Mouse (Mus musculus) heart, postnatal 14 days (tissue): ENCODE data around the gene Pi16. TPM values are rescaled to one million over a fixed set of nuclear protein-coding genes. Genes with fewer than 3 reads are reported as not detected.
A peak's percentile ranks its signal among the peaks of the same experiment; 100 is the strongest.
"Not testable (repeated sequence)": the region's sequence is repeated elsewhere in the genome, so short reads cannot be mapped to it uniquely, and the experiment has no call there.

Source experiments
- DNase-seq, 2 experiments: peaks; one replicate each; pipeline ENCODE4 v3.0.0; 2021 to 2022
- intact Hi-C: fragments of 180-260 bp; cut with DNase I; formaldehyde crosslinking; loops from one replicate; pipeline ENCODE4 v1.15.1; 2025
- total RNA-seq, 2 experiments: library from RNA; stranded (reverse); gene quantifications; 2 replicates each; pipeline ENCODE4 v1.2.3; 2021

Gene Pi16
- total RNA-seq, 2 experiments from 2014 or later, result 34.3 to 47.8 TPM

DNA sequence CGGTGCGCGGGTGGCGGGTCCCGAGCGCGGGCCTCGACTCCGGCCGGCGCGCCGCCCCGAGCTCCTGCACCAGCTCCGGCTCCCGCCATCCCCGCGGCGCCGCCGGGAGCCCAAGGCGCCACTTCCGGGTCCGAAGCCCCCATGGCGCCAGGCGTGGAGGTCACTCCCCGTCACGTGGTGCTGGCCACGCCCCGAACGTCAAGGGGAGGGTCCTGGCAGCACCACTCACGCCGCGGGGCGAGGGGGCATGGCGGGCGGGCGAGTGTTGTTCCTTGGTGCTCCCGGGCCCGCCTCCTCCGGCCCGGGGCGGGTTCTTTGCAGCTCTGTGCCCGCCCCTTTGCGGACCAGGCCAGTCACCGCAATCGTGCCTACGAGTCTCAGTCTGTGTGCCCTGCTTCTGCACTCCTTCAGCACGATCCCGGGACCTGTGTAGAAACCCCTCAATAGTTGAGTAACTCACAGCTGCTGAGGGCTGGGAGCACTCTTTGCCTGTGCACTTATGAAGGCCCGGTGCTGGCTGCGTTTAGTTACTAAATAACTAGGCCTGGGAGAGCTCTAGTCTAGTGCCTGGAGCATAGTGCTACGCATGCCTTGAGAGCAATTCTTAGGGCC, 30.3 kb downstream of the Pi16 start, which contains the start of gene Mtch1:
Gene Mtch1, minus strand, starts transcription at position 290 of the 612 bp plus-strand sequence.
- intact Hi-C loops, result no loop called here
- DNase-seq, result peak; percentile 100

DNA sequence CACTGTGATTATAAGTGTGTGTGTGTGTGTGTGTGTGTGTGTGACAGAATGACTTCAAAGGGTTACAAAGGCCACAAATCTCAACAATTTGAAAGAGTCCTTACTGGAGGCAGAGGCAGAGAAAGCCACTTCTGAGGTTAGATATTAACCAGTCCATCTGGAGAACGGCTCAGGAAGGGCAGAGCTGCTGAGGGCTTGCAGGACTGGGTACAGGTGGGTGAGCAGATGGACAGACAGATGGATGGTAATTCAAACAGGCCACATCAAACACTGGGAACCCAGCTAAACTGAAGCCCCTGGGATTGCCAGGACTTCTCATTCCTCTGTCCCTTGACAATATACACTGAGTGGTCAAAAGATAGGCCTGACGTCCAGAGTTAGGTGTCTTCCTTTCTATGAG, 31.5 kb downstream of the Pi16 start:
- no peak for DNase-seq
- intact Hi-C loops, result no loop called here

DNA sequence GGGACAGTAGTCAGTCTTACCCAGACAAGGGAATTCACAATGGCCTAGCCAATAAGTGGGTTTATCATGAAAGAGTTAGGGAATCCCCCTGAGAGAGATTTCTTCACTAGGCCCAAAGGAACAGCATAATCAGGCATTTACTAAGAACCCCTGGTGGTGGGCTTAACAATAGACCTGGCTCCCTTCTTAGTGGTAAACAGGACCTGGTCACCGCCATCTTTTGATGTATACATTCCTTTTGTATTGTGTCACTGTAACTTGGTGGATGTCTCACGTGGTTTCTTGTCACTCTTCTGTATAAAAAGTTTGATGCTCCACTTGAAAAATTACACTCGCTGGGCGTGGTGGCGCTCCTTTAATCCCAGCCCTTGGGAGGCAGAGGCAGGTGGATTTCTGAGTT, 33.6 kb downstream of the Pi16 start:
- DNase-seq, intact Hi-C loops: not testable (repeated sequence)

DNA sequence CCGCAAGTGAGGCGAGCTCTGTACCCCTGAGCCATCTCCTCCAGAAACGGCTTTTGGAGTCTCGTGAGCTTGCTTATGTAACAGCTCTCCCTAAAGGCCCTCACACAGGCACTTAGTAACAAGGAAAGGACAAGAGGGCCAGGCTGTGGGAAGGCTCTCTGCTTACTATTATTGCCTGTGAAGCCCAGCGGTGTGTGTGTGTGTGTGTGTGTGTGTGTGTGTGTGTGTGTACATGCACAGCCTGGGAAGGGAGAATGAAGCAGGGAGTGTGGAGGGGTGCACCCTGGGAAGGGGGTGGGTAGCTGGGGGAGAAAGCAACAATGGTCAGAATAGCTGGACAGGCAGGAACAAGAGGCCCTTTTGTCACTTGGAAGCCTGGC, 38.0 kb downstream of the Pi16 start:
- intact Hi-C loops, result no loop called here
- DNase-seq, result peak in 1 of 2 experiments; percentile 43

DNA sequence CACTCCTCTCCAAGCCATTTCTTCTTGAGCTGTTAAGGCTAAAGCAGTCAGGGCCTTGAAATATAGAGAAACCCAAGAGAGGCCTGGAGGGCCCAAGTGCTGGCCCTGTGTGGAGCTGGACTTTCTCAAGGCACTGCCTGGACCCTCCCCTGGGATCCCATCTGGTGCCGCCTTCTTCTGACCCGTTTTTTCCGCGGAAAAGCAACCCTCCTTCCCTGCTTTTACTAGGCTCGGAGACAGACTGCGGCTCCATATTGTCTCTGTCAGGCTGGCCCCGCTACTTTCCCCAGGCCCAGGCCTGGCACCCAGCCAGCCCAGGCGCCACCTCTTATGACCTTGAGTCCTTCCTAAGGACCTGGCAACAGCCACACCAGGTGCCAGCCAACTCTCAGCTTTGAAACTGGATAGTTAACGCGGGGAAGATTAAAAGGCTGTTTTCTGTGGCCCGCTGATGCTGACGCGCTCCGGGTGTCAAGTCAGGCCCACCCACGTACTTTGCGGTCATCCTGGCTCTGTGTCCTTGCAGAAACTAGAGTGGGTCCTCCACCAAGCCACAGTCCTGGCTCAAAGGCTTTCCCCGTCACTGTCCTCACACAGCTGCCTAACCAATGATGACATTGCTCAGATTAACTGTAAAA, 38.5 kb downstream of the Pi16 start:
- intact Hi-C loops, result no loop called here
- peak; percentile 83 to 87 for DNase-seq

DNA sequence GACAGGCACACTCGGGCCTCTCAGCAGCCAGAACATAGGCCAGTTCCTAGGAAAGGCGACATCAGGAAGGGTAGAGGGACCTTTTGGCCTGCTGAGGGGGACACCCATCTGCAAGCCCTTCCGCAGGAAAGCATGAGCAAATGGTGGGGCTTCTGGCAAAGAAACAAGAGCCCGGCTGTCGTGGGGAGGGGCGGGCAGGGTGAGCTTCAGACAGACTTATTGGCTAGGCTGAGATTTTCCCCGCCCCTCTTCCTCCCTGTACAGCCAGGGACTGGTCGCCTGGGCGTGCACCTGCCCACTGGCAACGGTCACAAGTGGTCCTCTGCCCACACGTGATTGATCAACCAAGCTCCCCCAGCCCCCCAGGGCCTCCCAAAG, 39.0 kb downstream of the Pi16 start:
- DNase-seq, result peak; percentile 80 to 87
- intact Hi-C loops, result no loop called here

DNA sequence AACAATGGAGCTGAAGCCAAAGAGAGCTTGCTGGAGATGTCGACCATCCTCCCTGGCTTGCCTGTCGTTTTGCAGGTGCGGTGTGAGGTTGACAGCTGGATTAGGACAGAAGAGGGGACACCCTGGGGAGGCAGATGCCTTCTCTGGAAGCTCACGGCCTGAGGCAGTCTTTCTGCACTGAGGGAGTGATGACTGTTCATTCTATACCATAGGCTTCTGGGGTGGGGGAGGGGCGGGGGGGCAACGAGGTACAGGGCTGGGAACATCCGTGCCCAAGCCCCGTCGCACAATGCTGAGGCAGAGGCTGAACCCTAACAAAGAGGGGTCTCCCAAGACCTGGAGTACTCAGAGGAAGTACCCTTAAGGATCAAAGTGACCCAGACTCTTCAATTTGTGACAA, 39.4 kb downstream of the Pi16 start:
- intact Hi-C loops, result no loop called here
- DNase-seq, result no peak

DNA sequence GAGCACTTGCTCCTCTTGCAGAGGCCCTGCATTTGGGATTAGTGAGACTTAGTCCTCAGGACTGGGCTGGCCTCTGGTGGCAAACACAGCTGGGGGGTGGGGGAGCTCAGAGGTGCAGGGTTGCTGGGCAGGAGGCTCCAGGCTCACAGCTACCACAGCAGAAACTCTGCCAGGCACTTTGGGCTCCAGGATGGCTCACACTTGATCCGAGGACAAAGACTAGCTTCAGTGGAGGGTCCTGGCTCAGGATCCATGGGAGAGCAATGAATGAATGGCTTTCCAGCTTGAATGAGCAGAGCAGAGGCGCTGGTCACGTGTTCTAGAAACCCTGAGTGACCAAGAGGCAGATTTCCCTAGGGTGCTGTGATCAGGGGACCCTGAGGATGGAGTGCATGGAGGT, 41.4 kb downstream of the Pi16 start:
- intact Hi-C loops, result no loop called here
- no peak for DNase-seq

DNA sequence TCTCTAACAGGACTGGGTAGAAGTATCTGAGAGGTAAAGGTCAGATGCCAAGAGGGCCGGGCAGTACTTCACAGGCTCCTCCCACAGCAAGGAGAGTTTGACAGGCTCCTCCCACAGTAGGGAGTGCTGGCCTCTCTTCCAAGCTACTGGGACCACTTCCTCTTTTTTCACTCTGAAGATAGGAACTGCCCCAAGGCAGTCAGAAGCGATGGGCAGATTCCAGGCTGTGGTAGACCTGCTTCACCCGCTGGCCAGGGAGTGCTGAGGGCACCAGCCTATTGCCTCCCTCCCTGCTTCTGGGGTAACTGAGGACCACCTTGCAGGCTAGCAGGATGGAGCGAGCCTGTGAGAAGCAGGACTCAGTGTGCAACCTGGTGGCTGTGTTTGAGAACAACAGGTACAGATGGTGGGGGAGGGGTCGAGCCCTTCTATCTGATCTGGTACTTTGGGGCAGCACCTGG, 43.3 kb downstream of the Pi16 start, which contains the start of gene Fgd2:
Gene Fgd2, plus strand, starts transcription at position 154 of the 461 bp plus-strand sequence.
- DNase-seq, result no peak
- intact Hi-C loops, result no loop called here

DNA sequence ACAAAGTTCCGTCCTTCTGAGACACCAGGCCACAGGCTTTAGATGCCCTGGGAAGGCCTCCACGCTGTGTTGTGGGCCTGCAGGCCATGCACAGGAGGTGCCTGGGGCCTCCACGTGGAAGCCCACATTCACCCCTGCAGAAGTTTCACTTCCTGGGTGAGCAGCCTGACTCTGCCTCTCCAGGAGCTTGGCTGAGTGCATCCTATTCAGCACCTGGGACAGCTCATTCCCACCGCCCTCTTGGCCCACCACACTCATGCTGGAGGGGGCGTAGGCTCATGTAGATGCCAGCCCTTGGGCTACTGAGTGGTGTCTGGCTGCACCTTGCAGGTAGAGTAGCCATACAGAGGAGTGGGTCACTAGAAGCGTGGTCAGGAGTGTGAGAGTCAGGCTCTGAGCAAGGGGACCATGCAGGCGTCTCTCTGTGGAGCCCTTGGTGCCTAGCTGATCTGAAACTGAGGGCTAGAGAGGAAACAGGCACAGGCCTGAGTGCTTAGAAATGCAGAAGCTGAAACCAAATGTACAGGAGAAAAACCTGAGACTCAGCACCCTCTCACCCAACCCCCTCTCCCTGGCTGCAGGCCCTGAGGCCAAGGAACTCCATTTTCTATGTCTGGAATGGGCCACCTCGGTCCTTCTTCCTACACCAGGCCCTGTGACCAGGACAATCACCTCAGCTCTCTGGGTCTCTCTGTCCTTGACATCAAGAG, 44.7 kb downstream of the Pi16 start:
- intact Hi-C loops, result no loop called here
- DNase-seq, result no peak

DNA sequence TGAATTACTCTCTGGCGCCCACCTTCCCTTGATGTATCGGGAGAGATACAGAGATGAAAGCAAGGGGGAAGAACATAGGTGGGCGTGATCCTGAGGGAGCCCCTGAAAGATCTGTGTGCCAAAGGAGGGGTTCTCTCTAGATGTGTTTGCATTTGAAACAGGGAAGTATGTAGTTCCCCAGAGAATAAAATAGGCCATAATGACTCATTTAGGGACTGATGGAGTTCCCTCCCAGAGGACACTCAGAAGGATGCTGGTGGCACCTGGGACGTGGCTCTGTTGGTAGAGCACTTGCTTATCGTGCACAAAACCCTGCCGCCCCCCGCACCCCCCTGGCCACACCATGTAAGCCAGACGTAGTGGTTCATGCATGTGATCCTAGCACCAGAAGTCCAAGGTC, 45.6 kb downstream of the Pi16 start:
- DNase-seq, result no peak
- intact Hi-C loops, result no loop called here

DNA sequence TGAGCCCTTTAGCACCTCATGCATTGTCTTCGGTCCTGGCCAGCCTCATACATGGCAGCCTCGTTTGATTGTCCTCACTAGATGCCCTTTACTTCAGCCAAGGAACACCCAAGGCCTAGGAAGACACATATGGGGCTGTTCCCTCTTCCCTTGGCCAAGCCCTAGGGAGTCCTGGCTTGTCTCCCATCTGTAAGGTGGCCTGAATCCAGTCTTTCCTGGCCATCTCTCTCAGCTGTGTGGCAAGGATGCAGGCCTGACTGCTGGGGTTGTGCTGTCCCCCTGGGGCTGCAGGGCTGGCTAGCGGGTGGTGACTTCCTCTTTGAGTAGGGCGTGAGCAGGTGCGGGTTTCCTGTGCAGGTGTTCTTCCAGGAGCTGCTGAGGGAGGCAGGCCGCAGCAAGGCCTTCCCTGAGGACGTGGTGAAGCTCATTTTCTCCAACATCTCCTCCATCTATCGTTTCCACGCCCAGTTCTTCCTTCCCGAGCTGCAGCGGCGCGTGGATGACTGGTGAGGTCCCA, 47.7 kb downstream of the Pi16 start:
- no peak for DNase-seq
- intact Hi-C loops, result no loop called here

DNA sequence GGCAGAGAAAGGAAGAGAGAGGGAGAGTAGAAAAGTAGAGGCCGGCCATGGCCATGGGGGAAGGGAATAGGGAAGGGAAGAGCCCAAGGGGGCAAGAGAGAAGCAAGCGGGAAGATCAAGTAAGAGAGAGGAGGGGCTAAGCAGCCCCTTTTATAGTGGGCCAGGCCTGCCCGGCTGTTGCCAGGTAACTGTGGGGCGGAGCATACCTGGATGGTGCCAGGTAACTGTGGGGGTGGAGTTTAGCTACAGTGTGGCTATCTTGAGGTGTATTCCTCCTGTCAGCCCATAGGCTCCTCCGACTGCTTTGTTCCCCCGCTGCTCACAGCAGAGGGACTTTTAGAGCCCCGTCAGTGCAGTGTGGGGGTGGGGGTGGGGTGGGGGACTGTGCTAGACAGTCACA, 51.2 kb downstream of the Pi16 start:
- intact Hi-C loops, result no loop called here
- DNase-seq, result no peak

DNA sequence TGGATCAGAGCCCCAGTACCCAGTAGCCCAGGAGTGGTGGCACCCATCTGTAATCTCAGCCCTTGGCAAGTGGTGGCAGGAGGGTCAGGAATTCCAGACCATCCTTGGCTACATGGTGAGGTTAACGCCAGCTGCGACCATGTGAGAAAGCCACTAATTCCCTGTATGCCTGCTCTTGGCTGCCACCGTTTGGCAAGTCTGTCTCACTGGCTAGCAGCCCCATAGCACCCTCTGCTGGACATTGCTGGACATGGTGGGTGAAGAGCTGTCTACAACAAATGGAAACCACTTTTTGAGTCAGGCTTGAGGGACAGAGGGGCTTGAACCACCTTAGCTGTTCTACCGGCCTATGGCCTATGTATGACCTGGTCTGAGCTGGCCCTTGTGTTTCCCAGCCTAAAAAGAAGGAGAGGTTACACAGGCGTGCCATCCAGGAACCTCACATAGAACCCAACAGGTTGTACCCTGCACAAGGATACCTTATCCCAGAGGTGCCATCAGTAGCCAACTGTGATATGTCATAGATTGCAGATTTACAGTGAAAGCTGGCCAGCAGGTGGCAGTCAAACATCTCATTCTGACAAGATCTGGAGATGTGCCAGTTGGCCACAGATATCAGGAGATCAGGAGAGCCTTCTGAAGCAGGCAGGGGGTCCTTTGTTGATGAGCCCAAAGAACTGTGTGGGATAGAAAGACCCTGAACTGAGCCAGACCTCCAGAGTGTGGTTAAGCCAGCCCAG, 53.7 kb downstream of the Pi16 start:
- intact Hi-C loops, result loop anchor here (1.0 to 5.0 kb wide), 4 partner anchors 28 to 199 kb away; partner anchors contain the start of gene BC004004

DNA sequence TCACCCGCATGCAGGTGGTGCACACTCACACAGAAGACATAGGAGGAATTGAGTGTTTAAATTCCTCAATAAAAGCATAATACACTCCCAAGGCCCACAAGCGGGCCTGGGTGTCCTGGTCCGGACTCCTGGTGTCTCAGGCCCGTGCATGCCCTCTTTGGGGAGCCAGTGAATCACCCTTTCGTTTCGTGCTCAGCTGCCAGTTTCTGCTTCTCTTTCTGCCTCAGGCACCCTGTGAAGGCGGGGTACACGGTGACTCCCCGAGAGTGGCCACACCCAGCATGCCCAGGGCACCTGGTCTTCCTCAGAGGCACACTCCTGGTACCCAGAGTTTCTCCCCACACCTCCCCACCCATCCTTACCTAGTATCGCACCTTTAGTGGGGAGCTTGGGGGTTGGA, 58.4 kb downstream of the Pi16 start:
- DNase-seq, result no peak
- intact Hi-C loops, result no loop called here

More for the DNA sequence above, 53.7 kb downstream of the Pi16 start:
- DNase-seq, result peak; percentile 91 to 97

DNA sequence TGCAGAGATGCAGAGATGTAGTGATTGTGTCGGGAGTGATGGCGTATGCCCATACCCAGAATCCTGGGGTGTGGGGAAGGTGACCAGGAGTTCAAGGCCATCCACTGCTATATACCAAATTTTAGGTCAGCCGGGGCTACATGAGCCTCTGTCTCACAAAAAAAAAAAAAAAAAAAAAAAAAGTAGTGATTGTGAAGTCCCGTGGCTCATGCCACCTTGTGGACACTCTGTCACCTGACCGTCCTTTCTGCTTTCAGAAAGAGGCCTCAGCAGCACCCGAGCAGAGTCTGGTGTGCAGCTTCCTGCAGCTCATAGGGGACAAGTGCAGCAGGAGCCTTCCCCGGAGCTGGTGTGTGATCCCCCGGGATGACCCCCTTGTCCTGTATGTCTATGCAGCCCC, 60.6 kb downstream of the Pi16 start:
- no peak for DNase-seq
- intact Hi-C loops, result no loop called here

Other genes starting within 250 kb of the Pi16 start
- gene Cdkn1a, start 226.7 kb upstream of the Pi16 start, total RNA-seq, result 100 to 1,000 TPM; 105 to 121 TPM
- under 1 TPM; 0.73 to 0.76 TPM for gene Rab44, start 203.5 kb upstream of the Pi16 start, total RNA-seq
- 1 to 10 TPM; 2.3 to 3.9 TPM for gene Cpne5, start 79.5 kb upstream of the Pi16 start, total RNA-seq
- 10 to 100 TPM; 28.8 to 33.5 TPM for gene Ppil1, start 53.5 kb upstream of the Pi16 start, total RNA-seq
- gene BC004004, start 48.9 kb upstream of the Pi16 start, total RNA-seq, result 100 to 1,000 TPM; 189 to 195 TPM
- 100 to 1,000 TPM; 272 to 279 TPM for gene Mtch1, start 30.3 kb downstream of the Pi16 start, total RNA-seq
- gene Fgd2, start 43.2 kb downstream of the Pi16 start, total RNA-seq, result 1 to 10 TPM; 2.3 to 2.9 TPM
- 10 to 100 TPM; 30.8 to 33.7 TPM for gene Pim1, start 173.1 kb downstream of the Pi16 start, total RNA-seq
- gene Gm17657, start 232.0 kb downstream of the Pi16 start, total RNA-seq, result not detected
- 10 to 100 TPM; 14.5 to 15.1 TPM for gene Tbc1d22b, start 232.1 kb downstream of the Pi16 start, total RNA-seq
- gene Tmem217, start 234.7 kb downstream of the Pi16 start, total RNA-seq, result not detected